Mouse (Mus musculus): ENCODE measurements around the gene Neurl4. TPM values are rescaled to one million over a fixed set of nuclear protein-coding genes. Genes with fewer than 3 reads are reported as not detected.
"Not testable (repeated sequence)": the region's sequence is repeated elsewhere in the genome, so short reads cannot be mapped to it uniquely, and the experiment has no call there.

Gene Neurl4
- polyA plus RNA-seq, 1 experiment, result 58.1 TPM

GRCm38 (mm10) chr11:69927501-69927900 lies 26.6 kb downstream of the Neurl4 start:
- no peak for TF ChIP-seq POLR2A (IDR thresholded peaks at IDR 0.05; ENCODE audit: borderline replicate concordance, extremely low read depth, low read depth, low read length)
- TF ChIP-seq CTCF (IDR thresholded peaks at IDR 0.05; ENCODE audit: insufficient read depth, low read length), result no peak
- DNase-seq, result no peak
- H3K4me1 ChIP-seq (ENCODE audit: control insufficient read depth, insufficient read depth, low read length), result no peaks in the 10 kb centered on the region
- 95% methylated on average over 2 of the region's 2 CpGs for WGBS
- H3K4me3 ChIP-seq (replicated peaks; ENCODE audit: extremely low read depth, low read depth, low read length), result no peak overlapping the region

GRCm38 (mm10) chr11:69929712-69930111 lies 28.8 kb downstream of the Neurl4 start:
- Histone ChIP-seq H3K4me1 (ENCODE audit: control insufficient read depth, insufficient read depth, low read length) (peaks cover 2% of the 10 kb centered on the region; the same call in 1 of the 2 replicates), H3K4me3 (replicated peaks; ENCODE audit: extremely low read depth, low read depth, low read length) (no peak overlapping the region)
- DNase-seq, result no peak
- 29% methylated on average over 4 of the region's 4 CpGs for WGBS
- no peak for TF ChIP-seq CTCF (IDR thresholded peaks at IDR 0.05; ENCODE audit: insufficient read depth, low read length)
- TF ChIP-seq POLR2A (IDR thresholded peaks at IDR 0.05; ENCODE audit: borderline replicate concordance, extremely low read depth, low read depth, low read length), result no peak

- not testable (repeated sequence) for H3K4me1 ChIP-seq (ENCODE audit: control insufficient read depth, insufficient read depth, low read length); H3K4me3 ChIP-seq (replicated peaks; ENCODE audit: extremely low read depth, low read depth, low read length); DNase-seq
- WGBS, result 86% methylated on average over 8 of the region's 8 CpGs
Measured at GRCm38 (mm10) chr11:69930176-69930575, 29.3 kb downstream of the Neurl4 start.

GRCm38 (mm10) chr11:69930967-69931537 lies 30.2 kb downstream of the Neurl4 start:
- no peak overlapping the region for H3K4me3 ChIP-seq (replicated peaks; ENCODE audit: extremely low read depth, low read depth, low read length)

GRCm38 (mm10) chr11:69931769-69932168 lies 30.9 kb downstream of the Neurl4 start:
- Histone ChIP-seq H3K4me1 (ENCODE audit: control insufficient read depth, insufficient read depth, low read length) (peaks cover 4% of the 10 kb centered on the region), H3K4me3 (replicated peaks; ENCODE audit: extremely low read depth, low read depth, low read length) (no peak overlapping the region)
- no peak for TF ChIP-seq POLR2A (IDR thresholded peaks at IDR 0.05; ENCODE audit: borderline replicate concordance, extremely low read depth, low read depth, low read length)
- TF ChIP-seq CTCF (IDR thresholded peaks at IDR 0.05; ENCODE audit: insufficient read depth, low read length), result no peak
- 55% methylated on average over 8 of the region's 8 CpGs for WGBS
- no peak for DNase-seq

More at GRCm38 (mm10) chr11:69930967-69931537, 30.2 kb downstream of the Neurl4 start:
- no peak for DNase-seq
- peaks cover 4% of the 10 kb centered on the region for H3K4me1 ChIP-seq (ENCODE audit: control insufficient read depth, insufficient read depth, low read length)
- TF ChIP-seq CTCF (IDR thresholded peaks at IDR 0.05; ENCODE audit: insufficient read depth, low read length), result no peak
- no peak for TF ChIP-seq POLR2A (IDR thresholded peaks at IDR 0.05; ENCODE audit: borderline replicate concordance, extremely low read depth, low read depth, low read length)
- WGBS, result 64% methylated on average over 3 of the region's 3 CpGs

GRCm38 (mm10) chr11:69932254-69932653 lies 31.4 kb downstream of the Neurl4 start:
- no peak for DNase-seq
- TF ChIP-seq CTCF (IDR thresholded peaks at IDR 0.05; ENCODE audit: insufficient read depth, low read length), result peak; percentile 33; the same call in 1 of the 2 replicates
- TF ChIP-seq POLR2A (IDR thresholded peaks at IDR 0.05; ENCODE audit: borderline replicate concordance, extremely low read depth, low read depth, low read length), result no peak
- Histone ChIP-seq H3K4me3 (replicated peaks; ENCODE audit: extremely low read depth, low read depth, low read length) (no peak overlapping the region), H3K4me1 (ENCODE audit: control insufficient read depth, insufficient read depth, low read length) (peaks cover 4% of the 10 kb centered on the region)
- WGBS, result 36% methylated on average over 3 of the region's 3 CpGs

GRCm38 (mm10) chr11:69933066-69933465 lies 32.2 kb downstream of the Neurl4 start:
- H3K4me3 ChIP-seq (replicated peaks; ENCODE audit: extremely low read depth, low read depth, low read length), result no peak overlapping the region
- peaks cover 4% of the 10 kb centered on the region for H3K4me1 ChIP-seq (ENCODE audit: control insufficient read depth, insufficient read depth, low read length)
- TF ChIP-seq CTCF (IDR thresholded peaks at IDR 0.05; ENCODE audit: insufficient read depth, low read length), result no peak
- no peak for TF ChIP-seq POLR2A (IDR thresholded peaks at IDR 0.05; ENCODE audit: borderline replicate concordance, extremely low read depth, low read depth, low read length)
- DNase-seq, result no peak
- 57% methylated on average over 4 of the region's 4 CpGs for WGBS

GRCm38 (mm10) chr11:69934169-69934568 lies 33.3 kb downstream of the Neurl4 start:
- H3K4me1 ChIP-seq (ENCODE audit: control insufficient read depth, insufficient read depth, low read length), result peaks cover 4% of the 10 kb centered on the region
- no peak overlapping the region for H3K4me3 ChIP-seq (replicated peaks; ENCODE audit: extremely low read depth, low read depth, low read length)
- DNase-seq, result peak; percentile 94
- under 1% methylated on average over 18 of the region's 18 CpGs for WGBS
- TF ChIP-seq CTCF (IDR thresholded peaks at IDR 0.05; ENCODE audit: insufficient read depth, low read length), result peak; percentile 76
- TF ChIP-seq POLR2A (IDR thresholded peaks at IDR 0.05; ENCODE audit: borderline replicate concordance, extremely low read depth, low read depth, low read length), result no peak

GRCm38 (mm10) chr11:69934681-69935080 lies 33.8 kb downstream of the Neurl4 start:
- 14% methylated on average over 6 of the region's 6 CpGs for WGBS
- no peak for TF ChIP-seq CTCF (IDR thresholded peaks at IDR 0.05; ENCODE audit: insufficient read depth, low read length)
- peaks cover 4% of the 10 kb centered on the region for H3K4me1 ChIP-seq (ENCODE audit: control insufficient read depth, insufficient read depth, low read length)
- DNase-seq, result no peak
- H3K4me3 ChIP-seq (replicated peaks; ENCODE audit: extremely low read depth, low read depth, low read length), result no peak overlapping the region

GRCm38 (mm10) chr11:69935137-69935879 lies 34.4 kb downstream of the Neurl4 start, which contains the start of gene Ybx2:
Ybx2 (plus strand) TSS chr11:69935796.
- peaks cover 4% of the 10 kb centered on the region for H3K4me1 ChIP-seq (ENCODE audit: control insufficient read depth, insufficient read depth, low read length)
- 2% methylated on average over 62 of the region's 62 CpGs for WGBS
- peak; percentile 85 for DNase-seq
- TF ChIP-seq CTCF (IDR thresholded peaks at IDR 0.05; ENCODE audit: insufficient read depth, low read length), result no peak
- TF ChIP-seq POLR2A (IDR thresholded peaks at IDR 0.05; ENCODE audit: borderline replicate concordance, extremely low read depth, low read depth, low read length), result no peak
- H3K4me3 ChIP-seq (replicated peaks; ENCODE audit: extremely low read depth, low read depth, low read length), result peak within 1 kb of the TSS; percentile 14
